Mouse (Mus musculus): ENCODE results near the gene Slc26a9.
"Not testable (repeated sequence)": the region's sequence is repeated elsewhere in the genome, so short reads cannot be mapped to it uniquely, and the experiment has no call there.

The Slc26a9 gene

DNA sequence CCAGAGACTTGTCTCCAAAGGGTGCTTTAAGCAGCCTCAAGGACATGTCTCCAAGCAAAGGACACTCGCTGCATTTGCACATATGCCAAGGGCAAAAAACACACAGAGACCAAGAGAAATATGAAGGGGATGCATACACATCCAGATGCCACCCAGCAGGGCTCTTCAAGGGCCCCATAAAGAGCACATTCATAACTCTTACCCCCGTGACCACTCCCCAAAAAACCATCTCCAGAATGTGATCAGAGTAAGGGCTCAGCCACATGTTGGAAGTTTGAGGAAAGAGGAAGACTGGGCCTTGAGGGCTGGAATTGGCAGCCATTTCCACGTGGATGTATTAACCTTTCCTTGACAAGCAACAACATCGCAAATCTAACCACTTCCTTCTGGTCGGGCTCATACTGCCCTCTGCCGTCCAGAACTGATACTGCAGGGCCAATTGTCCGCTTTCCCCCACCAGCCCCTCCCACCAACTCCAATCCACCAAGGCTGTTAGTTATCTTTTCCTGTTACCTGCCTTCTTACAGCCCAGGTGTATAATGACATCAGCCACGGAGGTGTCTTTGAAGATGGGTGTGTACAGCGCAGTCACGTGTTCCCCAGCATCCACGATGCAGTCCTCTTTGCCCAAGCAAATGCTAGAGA is 21.7 kb downstream of the Slc26a9 start:
- DNase-seq (ENCODE audit: low spot score in 2 of 2): peak; percentile 53 to 67

DNA sequence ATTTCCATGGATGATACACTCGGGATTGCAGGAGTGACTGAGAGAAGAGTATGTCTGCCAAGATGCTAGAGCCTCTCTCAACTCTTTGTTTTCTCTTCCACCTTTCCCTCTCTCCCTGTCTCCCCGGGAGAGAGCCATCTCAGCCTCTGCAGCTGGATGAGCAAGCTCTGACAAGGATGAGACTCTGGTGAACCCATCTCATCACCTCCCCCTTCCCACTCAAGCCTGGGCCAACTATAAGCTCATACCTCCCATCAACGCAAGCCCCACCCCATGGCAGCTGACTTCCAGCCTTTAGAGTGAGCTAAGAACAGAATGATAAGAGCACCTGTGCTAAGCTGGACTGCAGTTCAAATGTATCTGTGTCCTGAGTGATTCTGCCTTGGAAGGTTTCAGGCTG is 25.5 kb downstream of the Slc26a9 start:
- DNase-seq (ENCODE audit: low spot score in 2 of 2): no peak

DNA sequence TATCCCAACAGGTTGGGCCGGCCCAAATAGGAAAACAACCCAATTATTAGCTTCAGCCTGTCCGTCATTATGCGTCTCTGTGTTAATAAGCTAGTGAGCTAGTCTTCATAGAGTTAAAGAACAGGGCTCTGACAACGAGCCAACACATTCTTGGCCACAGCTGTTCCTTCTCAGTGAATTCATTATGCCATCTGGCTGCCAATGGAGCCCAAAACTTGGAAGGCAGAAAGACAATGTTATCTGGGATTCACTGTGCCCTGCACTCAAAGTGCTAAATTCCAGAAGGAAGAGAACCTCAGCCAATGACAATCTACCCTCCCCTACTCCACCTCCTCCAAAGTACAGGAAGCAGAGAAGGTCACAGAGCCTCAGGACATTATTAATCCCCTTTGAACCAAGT is 26.8 kb downstream of the Slc26a9 start:
- DNase-seq (ENCODE audit: low spot score in 2 of 2): no peak

DNA sequence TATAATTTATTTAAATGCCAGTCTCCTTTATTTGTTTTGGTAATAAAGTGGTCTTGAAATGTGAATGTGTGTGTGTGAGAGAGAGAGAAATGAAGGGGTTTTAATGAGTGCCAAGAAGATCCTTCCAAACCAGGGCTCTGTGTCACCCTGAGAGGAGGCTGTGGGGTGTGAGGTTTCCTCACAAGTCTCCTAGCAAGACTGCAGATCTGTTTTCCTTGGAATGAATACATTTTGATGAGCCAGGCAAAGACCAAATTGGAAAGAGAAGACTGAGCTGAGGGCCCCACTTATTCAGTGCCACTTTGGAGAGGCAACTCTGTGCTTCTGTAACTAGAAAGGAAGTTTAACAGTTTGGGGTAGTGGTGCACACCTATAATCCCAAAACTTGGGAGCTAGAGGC is 27.6 kb downstream of the Slc26a9 start:
- DNase-seq (ENCODE audit: low spot score in 2 of 2): no peak

DNA sequence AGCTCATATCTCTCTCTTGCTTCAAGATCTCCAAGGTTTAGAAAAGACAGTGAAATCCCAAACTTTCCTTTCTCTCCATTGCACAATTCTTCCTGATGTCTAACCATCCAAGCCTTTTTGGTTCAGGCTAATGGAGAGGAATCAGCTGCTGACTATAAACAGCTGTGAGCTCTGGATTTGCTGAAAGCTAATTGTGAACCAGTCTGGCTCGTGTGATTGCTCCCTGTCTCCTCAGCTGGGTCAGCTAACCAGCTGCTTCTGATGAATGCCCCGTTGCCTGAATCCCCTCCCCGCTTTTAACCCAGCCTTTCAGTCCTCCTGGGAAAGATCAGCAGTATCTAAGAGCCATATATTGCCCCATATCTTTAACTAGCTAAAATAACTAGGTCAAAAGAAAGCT is 50.8 kb downstream of the Slc26a9 start:
- no peak for DNase-seq (ENCODE audit: low spot score in 2 of 2)

DNA sequence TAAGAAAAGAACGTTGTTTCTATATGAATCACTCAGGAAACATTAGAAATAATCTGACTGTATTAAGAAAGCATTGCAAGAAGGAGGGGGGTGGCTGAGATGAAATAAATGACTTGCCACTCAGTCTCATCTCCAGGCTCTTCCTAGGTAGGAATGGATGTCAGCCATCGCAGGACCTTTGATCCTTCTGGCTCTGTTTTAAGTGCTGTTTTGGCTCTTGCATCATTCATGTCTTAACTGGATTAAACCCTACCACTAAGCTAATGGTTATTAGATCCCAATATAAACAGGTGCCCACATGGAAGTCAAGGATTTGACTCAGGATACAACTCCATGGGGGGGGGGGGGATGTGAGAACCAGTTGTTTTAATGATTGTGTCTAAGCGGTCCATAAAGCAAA is 51.3 kb downstream of the Slc26a9 start:
- no peak for DNase-seq (ENCODE audit: low spot score in 2 of 2)

DNA sequence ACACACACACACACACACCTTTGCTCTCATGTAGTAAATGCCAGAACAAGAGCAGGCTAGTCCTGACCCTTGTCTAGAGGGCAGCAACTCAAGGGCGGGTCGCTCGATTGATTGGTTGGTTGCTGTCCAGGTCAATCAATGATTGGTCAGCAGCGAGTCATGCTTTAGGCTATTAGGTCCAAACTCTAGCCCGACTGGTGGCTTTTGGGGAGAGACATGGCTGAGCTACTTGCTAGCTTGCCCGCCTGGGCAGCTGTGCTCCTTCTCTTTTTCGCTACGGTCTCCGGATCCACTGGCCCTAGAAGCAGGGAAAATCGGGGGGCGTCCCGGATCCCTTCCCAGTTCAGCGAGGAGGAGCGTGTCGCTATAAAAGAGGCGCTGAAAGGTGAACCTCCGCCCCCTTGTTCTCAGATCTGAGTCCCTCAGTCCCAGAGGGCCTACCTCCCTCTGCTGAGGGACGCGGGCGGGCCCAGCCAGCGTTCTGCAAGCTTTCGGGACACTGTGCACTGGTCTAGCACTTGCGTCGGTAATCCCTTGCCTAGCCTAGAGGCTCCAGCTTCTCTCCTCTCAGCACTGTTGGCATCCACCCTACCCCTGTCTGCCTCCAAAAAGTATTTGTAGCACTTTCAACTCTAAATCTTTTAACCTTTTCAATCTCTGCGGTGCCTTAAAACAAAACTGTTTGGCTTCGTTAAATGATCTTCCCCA is 53.5 kb downstream of the Slc26a9 start, which contains the start of gene Pm20d1:
TSS of gene Pm20d1 (plus strand) at position 180 of the 708 bp plus-strand sequence.
- DNase-seq (ENCODE audit: low spot score in 2 of 2): peak; percentile 65 to 77

DNA sequence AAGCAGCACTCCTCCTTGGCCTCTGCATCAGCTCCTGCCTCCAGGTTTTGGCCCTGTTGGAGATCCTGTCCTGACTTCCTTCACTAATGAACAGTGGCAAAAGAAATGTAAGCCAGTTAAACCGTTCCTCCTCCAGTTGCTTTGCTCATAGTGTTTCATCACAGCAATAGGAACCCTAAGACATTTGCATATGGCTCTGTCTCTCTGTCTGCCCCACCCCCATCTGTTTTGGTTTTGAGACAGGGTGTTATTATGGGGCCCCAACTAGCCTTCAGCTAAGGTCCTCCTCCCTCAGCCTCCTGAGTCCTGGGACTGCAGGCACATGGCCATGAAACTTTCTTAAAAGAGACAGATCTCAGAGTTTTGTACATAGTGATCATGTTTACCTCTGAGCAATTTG is 56.2 kb downstream of the Slc26a9 start:
- DNase-seq (ENCODE audit: low spot score in 2 of 2): no peak

DNA sequence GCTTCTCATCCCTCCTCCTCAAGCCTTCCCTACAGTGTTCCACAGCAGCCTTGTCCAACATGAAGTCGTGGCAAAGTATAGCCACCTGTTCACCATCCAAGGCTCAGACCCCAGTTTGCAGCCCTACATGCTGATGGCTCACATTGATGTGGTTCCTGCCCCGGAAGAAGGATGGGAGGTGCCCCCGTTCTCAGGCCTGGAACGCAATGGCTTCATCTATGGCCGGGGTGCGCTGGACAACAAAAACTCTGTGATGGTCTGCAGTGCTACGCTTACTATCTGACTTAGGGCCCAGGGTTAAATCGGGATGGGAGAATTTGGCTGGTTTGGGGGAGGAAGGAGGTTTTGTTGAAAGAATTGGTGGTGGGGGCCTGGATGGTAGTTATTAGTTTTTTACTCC is 57.2 kb downstream of the Slc26a9 start:
- no peak for DNase-seq (ENCODE audit: low spot score in 2 of 2)

DNA sequence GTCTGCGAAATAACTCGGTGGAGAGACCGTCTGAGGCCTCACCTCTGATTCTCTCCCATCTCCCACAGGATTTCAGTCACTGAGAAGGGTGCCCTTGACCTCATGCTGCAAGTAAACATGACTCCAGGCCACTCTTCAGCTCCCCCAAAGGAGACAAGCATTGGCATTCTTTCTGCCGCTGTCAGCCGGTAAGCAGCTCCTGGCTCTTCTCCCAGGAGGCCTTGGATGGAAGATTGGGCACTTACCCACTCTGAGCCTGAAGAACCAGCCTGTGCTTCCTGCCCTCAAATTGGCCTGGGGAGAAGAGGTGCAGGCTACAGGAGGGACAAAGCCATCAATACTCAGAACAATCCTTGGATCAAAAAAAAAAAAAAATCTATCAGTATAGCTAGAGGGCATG is 58.8 kb downstream of the Slc26a9 start:
- DNase-seq (ENCODE audit: low spot score in 2 of 2): no peak

DNA sequence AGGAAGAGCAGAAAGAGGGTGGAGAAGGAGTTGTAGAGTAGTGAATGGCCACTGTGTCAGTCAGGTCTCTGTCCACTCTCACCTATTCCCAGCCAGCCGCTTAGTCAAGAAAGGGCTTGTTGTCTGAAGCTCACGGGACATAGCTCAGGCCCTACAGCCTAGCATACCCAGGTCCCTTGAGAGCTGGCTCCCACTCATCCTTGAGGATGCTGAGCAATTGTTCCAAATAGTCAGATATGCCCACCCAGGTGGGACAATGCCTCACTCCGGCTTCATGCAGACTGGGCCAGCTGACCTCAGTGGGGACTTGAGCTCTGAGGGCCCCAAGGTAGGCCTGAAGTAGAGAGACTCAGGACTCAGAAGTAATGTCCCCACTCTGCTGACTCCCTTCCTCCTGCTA is 60.3 kb downstream of the Slc26a9 start:
- no peak for DNase-seq (ENCODE audit: low spot score in 2 of 2)

DNA sequence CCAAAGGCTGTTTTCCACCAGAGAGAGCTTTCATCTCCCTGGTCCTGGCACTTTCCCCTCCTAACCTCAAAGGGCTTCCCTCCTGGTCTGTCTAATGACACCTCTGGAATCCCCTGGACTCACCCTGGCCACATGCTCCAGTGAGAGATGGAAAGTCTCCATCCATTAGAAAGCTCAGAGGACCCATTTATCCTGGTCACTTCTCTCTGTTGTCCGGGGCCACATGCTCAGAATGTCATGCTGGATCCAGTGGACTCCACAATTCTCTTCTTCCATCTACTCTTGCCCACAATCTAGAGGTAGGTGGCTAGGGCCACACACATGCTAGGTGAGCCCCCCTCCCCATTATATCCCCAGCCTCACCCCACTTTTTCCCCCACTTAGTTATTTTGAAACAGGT is 65.2 kb downstream of the Slc26a9 start:
- DNase-seq (ENCODE audit: low spot score in 2 of 2): no peak

DNA sequence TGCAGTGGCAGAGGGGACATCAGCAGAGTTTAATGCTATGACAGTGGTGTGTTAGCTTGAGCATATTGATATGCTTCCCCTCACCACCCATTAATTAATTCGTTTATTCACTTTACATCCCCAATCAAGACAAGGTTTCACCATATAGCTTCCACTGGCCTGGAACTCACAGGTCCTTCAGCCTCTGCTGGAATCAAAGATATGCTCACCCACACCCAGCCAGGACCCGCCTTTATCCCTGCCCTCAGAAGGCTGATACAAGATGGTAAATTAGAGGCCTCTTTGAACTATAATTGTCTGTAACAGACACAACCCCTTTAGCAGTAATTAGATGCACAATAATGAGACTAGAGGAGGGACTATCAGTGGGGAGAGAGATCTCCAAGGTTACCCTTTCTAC is 65.8 kb downstream of the Slc26a9 start:
- DNase-seq (ENCODE audit: low spot score in 2 of 2): no peak

DNA sequence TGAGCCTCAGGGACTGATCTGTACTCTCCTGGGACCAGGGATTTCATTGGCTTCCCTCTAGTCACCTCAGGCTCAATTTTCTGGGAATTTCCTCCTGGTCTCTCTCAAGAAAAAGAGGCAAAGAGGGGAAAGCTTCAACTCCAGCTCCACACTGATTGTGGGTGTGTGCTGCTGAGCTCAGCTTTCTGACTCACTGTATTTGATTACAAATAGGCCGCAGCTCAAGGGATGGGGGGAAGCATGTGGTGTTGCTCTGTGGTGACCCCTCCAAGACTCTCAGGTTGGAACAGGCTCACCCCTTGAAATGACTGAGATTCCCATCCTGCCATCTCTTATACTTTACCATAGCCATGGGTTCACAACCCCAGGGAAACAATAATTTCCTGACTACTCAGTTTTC is 67.6 kb downstream of the Slc26a9 start:
- no peak for DNase-seq (ENCODE audit: low spot score in 2 of 2)

DNA sequence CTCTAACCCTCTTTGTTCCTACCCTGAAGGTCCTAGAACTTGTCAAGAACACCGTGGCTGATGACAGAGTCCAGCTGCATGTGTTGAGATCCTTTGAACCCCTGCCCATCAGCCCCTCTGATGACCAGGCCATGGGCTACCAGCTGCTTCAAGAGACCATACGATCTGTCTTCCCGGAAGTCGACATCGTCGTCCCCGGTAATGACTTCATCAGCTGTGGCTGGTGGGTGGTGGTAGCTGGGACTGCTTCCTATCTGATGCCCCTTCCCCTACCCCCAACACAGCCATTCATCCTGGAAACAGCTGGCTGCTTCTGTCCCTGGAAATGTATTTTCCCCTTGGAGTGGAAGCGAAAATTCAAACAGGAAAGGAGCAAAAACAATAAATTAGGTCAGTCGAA is 68.2 kb downstream of the Slc26a9 start:
- DNase-seq (ENCODE audit: low spot score in 2 of 2): no peak

DNA sequence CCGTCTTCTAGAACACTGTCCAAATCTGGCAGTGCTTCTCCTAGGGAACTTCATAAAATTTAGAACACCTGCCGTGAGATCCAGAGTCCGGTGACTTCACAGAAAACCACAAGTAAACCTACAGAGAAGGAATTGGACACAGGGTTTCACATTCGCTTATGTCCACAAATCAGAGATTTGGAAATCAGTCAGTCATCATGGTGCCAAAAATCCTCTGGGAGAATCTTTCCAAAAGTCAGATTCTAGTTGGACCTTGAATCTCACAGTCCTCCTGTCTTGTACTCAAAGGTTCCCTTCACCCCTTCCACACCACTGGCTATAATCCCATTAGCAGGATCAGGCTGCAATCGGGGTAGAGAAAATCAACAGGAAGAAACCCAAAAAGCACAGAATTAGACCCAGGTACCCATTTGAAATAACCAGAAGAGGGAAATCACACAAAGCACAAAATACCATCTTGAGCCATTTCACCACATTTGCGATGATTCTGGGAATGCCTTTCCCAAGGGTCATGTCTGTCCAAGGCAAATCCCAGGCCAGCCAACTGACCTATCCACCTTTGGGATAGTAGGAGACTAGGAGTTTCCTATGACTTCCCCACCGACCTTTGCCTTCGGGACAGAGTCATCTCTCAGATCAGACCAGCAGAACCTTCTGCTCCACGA is 68.9 kb downstream of the Slc26a9 start:
- DNase-seq (ENCODE audit: low spot score in 2 of 2): no peak

DNA sequence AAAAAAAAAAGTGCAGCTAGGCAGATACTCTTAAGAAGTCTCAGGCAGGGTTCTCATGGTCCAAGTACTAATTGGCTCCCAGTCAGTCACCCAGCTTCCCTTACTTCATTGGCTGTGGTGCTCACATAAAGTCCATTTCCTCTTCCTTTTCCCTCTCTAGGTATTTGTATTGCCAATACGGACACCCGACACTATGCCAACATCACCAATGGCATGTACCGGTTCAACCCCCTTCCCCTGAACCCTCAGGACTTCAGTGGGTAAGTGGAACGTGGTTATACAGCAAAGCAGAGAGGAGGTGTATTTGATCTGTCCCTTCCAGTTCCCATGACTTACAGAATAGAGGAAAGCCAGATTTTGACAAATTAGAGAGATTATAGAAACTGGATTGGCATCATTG is 69.9 kb downstream of the Slc26a9 start:
- no peak for DNase-seq (ENCODE audit: low spot score in 2 of 2)

DNA sequence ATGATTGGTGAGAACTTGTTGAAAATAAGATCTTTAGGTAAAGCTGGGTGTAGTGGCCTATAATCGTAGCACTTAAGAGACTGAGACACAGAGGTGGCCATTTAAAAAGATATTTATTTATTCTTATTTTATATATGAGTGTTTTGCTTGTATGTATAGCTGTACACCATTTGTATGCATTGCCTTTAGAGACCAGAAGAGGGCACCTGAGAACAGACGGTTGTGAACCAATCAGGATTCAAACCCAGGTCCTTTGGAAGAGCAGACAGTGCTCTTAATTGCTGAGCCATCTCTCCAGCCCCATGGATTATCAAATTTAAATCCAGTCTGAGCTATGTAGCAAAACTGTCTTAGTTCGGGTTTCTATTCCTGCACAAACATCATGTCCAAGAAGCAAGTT is 70.4 kb downstream of the Slc26a9 start:
- no peak for DNase-seq (ENCODE audit: low spot score in 2 of 2)

DNA sequence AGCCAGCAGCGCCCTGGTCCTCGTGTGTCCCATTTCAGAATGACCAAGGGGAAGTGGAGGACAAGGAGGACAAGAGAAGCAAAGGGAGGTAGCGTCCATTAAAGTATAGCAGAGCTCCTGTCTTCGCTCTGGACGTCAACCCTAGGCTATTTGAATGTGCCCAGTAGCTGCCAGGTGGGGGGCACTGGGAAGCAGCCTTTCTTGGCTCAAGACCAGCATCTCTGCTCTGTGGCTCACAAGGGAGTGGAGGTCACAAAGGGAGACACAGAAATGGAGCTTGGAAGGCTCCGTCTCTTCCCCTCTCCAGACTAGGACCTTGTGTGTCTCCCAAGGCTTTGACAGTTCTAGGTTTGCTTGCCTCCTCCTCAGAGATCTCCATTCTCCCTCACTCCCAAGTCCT is 73.1 kb downstream of the Slc26a9 start:
- no peak for DNase-seq (ENCODE audit: low spot score in 2 of 2)

DNA sequence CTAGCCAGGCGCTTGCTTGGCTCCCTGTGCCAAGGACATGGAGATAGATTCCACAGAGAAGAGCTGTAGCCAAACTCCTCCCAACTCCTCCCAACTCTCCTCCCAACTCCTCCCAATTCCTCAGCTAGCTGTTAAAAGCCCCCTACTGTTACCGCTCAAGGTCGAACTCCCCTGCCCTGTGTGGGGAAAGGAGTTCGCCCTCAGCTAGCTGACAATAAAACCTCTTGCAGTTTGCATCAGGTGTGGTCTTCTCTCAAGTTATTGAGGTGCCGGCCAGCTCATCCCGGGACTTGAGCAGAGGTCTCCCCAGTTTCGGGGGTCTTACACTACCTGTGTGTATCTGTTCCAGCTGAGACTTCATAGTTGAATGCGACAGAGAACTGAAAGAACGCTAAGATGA is 76.5 kb downstream of the Slc26a9 start:
- DNase-seq (ENCODE audit: low spot score in 2 of 2): not testable (repeated sequence)

DNA sequence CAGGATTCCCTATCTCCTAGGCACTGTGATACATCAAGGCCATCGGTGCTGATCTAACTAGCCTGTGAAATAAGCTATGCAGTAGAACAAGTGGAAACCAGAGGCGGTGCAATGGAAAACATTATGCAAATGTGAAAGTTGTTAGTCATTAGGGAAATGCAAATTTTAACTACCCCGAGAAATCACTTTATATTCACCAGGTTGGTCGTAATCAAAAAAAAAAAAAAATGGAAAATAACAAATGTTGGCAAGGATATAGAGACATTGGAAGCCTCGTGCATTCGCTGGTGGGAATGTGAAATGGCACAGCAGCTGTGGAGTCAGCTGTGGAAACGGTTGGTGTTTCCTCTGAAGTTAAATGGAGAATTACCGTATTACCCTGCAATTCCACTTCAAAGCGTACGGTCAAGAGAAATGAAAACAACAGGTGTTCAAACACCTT is 77.1 kb downstream of the Slc26a9 start:
- DNase-seq (ENCODE audit: low spot score in 2 of 2): no peak
